Mouse (Mus musculus) layer of hippocampus, postnatal 36 days (tissue): ENCODE results near the gene Masp1. TPM values are rescaled to one million over a fixed set of nuclear protein-coding genes. Genes with fewer than 3 reads are reported as not detected.

Experiments
- DNase-seq, 2 experiments: peaks; one replicate each; pipeline ENCODE4 v3.0.0; 2022
- total RNA-seq, 2 experiments: library from RNA; stranded (reverse); gene quantifications; 2 replicates each; pipeline ENCODE4 v1.2.3; 2021

The Masp1 gene
- total RNA-seq, 2 experiments from 2014 or later, result 13.9 TPM

DNA sequence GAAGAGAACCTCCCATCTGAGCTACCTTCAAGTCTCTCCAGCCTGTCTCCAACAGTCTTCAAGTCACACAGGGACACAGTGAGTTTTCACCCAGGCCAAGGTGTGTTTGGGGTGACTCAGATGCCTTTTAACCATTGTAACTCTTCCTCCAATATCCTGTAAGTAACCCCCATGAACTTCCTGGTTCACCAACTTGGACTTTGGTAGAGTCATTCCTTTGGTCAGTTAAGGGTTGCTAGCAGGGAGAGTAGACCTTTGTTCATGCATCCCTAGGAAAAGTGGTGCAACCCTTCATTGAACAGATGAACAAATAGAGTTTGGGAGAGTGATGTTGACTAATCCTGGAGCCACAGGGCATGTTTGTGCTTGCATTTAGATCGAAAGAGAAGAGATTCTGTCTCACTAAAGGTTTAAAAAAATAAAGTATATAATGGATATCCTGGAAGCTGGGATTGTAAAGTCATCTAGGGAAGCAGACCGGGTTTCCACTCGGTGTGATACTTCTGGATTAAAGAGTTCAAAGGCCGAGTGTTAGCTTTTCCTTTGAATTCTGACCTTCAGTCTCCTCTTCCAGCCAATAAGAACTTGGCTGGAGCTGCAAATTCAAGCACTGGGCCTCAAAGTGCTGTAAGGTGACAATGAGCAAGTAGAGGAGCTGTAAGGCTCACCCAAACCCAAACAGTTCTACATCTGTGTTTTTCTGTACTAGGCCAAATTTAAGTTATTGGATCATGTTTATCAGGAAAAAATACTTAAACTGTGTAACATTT lies 9.3 kb downstream of the Masp1 start:
- no peak for DNase-seq

DNA sequence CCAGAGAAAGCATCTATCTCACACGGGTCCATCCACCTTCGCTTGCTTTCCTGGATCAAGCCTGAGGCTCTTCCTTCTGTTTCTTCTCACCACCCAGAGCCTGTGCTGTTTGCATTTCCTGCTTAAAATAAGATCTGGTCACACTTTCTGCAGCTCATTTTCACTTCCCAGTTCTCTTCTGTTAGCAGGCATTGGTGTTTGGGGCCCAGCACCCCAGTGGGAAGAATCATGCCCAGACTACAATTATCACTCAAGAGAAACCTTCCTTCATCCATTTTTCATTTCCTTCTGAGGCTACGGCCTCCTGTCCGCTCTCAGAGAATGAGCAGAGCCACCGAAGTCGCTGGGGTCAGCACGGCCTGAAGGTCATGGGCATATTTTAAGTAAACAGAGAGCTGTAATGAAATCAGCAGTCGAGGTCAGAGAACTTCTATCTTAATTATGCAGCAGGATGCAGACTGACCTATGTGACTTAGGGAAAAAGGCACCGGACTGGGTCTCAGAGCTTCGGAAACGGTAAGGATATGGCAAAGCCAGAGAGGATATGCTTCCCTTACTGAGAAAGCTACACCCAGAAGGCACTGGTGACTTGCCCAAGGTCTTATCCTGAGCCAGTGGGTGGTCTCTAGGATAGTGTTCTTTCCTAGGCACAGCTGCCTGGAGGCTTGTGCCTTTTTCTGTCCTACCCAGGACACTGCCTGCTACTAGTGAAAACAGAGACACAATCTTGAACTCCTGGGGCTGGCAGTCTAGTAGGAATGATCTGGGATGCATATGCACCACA lies 14.5 kb downstream of the Masp1 start:
- no peak for DNase-seq

DNA sequence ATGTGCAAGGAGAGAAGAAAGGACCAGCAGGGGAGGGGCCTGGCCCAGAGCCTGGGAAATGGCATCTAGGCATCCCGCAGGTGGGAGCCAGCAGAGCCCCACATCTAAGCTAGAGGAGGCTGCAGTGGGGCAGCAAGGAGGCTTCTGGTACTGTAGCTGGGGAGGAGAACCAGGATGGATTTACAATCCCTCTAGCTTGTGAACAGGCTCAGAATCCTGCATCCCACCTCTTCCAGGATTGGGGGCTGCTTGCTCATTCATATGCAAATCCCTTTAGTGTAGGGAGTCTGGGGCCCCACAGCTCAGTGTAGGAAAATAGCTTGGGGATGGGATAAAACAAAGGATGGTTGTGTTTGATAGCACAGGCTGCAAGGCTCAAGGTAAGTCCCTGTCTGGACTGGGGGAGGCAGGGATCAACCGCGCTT lies 16.3 kb downstream of the Masp1 start:
- no peak for DNase-seq

DNA sequence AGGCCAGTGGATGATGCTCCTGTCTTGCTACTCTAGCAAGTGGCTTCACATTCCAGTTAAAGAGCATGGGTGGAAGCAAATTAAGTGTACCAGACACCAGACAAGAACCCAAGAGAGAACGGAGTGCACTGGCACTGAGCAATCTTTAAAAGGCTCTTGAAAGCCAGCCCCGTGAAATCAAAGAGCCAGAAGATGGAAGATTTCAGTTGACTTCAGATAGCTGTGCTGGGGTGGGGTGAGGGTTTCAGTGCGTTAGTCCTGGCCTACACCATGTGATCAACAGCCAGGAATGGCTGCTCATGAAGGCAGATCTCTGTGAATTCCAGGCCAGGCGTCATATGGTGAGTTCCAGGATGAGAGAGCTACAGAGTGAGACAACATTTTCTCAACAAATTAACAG lies 17.3 kb downstream of the Masp1 start:
- DNase-seq, result no peak

DNA sequence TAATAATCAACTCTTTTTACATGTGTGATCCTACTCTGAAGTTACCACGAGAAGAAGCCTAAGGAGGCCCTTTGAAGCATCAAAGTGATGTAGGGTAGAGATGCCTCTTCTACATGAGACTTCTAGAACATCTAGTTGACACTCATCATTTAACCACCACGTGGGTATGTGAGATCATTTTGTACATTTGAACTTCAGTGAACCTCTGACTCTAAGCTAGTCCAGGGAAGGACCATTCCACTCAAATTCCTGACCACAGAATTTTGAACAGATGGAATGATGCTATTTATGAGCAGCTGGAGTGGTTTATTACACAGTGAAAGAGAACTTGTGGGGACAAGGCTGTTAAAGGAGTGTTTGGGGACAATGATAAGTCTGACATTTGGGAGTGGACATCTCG lies 18.1 kb downstream of the Masp1 start:
- no peak for DNase-seq

DNA sequence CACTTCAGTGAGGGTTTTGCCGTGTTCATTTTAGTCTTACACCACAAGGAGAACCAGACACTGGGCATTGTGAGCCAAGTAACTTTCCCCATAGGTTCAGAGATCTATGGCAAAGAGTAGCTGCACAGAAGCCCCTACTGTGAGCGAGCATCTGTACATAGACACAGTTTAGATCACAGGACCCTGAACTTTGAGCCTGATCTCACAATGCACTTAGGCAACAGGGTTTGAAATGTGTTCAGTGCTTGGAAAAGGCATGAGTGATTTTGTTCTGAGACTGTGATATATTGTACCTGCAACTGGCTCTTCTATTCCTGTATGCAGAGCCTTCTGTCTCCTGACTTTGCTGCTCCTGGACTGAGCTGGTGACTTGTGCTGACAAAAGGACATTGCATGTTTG lies 19.3 kb downstream of the Masp1 start:
- DNase-seq, result no peak

DNA sequence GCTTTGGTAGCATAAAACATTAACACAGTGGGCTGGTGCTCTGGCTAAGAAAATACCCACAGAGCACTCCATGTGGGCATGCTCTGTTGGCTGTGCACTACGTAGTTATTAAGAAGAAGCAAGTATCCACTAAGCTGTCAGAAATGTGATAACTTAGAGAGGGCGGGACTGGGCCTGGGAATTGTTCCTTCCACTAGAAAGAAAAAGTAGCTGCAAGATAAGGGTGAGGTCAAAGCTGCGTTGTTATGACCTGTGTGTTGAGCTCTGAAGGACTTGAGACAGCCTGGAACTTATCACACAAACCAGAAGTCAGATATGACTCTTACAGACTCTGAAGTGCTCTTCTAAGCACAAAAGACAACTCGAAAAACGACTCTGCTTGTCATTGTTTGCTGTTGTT lies 20.1 kb downstream of the Masp1 start:
- no peak for DNase-seq

DNA sequence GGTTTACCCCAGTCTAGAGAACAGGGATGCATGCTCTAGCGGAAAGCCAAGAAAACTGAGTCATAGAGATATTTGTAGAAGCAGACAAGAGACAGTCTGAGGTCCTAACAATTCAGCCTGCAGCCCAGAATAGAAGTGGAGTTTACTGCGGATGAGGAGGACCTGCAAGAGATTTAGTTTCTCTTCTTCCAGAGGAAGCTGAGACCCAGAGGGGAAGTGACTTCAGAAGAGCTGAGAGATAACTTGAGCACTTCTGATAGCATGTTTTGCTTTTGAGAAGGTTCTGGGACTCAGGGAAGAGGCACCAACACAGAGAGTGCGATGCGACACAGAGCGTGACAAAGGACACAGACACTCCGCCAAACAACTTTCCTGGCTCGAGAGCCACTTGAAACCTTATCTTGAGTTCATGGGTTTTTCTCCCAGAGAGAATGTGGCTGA lies 21.9 kb downstream of the Masp1 start:
- DNase-seq, result no peak

DNA sequence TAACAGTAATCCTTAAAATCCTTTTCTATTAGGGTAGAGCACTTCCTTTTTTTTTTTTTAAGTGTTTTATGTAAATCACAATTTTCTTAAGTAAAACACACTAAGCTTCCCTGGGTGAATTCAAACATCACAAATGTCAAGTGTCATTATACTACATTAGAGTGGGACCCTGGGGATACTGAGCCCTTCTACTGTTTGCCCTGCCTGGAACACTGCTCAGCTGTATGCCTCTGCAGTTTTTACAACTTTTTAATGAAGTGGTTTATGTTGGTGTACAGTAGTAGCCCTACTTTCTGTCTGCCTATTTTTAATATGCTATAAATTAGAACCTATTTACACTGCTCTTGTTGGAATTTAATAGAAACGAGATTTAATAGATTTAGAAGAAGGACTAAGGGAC lies 22.7 kb downstream of the Masp1 start:
- no peak for DNase-seq

DNA sequence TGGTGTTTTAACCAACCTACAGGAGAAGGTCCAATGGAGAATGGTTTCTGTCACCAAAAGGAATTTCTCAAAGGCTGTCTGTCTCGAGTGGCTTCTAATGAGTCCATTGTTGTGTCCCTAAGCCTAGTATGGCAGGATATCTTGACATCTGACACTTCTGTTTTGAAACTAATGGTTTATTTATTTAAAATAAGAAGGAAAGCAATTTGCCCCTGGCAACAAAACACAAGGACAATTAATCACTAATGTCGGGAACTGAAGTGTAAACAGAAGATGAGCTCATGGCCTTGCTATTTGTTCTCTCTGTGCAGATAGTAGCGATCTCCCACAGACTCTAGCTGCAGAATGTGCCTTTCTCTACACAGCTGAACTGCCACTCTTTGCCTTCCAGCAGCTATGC lies 23.2 kb downstream of the Masp1 start:
- no peak for DNase-seq

DNA sequence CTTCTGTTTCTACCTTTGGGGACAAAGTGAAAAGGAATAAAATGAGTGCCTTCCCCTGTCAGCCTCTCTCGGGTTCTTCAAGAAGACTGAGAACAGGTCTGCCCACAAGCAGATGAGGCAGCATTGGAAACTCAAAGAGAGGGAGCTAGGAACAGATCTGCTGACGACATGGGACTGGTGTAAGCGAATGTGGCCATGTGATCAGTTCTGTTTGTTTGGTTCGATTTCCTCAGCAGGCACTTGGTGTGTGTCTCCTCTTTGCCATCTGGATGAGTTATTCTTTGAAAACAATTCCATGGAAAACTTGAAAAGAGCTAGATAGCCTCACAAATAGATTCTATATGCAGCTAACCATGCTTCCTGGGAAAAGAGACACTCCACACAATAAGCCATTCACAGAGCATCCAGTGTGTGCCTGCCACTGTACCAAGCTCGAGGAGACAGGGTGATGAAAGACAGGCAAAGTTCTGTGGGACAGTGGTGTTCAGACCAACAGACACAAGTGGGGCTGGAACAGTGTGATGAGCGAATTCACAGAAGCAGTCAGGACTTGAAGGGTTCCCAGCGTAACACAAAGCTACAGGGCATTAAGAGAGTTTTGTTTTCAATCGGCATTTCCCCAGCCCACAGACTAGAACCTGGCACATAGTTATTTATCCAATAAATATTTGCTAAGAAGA lies 24.2 kb downstream of the Masp1 start:
- DNase-seq, result no peak

DNA sequence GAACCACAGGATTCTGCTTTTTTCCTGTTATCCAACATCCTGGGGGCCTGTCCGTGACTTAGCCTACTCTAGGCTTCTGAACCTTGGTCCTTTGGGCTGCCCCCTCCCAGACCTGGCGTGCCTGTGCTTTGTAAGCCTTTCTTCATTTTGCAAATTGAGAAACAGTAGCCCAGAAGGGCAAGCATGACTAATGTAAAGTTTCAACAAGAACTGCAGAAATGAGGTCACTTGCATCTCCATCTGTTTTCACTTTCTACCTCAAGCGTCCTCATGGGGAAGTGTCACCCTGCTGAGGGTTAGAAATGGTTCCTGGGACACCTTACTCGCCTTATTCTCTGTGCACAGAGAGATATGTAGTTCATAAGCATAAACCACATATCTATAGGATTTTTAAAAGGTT lies 27.8 kb downstream of the Masp1 start:
- DNase-seq, result no peak

DNA sequence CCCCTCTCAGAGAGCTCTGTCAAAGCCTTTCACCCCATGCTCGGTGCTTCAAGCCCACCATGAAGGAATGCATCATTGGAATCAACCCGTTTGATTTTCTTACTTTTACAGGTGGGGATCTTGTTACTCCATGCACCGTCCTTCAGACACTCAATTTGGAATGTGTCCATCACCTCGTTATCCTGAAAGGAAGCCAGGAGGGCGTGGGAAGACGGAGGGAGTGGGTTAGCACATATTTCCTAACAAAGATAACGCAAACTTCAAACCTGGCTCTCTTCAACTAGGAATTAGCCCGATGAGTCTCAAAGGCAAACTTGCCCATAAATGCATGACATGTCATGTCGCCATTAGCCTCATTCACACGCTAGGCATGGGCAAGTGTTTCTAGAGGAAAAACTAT lies 37.3 kb downstream of the Masp1 start:
- DNase-seq, result no peak

DNA sequence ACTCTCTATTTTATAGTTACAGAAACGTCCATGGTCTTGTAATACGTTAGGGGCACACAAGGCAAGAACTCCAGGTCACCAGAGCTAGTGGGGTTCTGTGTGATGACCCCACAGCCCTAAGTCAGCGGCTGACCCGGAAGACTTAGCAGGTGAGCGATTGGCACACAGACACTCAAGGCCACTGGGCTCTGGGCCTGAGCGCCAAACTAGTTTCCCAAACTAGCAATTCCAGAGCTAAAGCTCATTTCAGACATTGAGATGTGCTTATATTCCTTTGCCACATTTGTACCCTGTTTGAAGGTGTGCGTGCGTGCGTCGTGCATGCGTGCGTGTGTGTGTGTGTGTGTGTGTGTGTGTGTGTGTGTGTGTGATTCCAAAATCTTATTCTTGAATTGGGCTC lies 37.8 kb downstream of the Masp1 start:
- DNase-seq, result no peak

DNA sequence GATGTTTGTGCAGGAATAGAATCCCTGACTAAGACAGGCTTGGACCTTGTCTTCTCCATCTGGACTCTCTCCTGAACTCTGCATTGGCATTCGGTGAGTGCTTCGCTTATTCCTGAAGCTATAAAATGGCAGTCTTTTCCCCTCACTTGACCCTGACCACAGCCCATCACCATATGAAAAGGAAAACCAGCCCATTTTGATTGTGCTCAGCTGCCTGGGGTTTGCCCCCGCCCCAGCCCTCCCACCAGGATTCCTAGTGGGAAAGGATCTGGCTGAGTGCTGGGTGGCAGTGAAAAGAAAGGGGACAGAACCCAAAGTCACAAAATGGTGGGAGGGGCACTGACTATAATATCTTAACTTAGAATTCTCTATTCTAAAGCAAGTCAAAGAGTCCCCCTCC lies 38.4 kb downstream of the Masp1 start:
- DNase-seq, result no peak

DNA sequence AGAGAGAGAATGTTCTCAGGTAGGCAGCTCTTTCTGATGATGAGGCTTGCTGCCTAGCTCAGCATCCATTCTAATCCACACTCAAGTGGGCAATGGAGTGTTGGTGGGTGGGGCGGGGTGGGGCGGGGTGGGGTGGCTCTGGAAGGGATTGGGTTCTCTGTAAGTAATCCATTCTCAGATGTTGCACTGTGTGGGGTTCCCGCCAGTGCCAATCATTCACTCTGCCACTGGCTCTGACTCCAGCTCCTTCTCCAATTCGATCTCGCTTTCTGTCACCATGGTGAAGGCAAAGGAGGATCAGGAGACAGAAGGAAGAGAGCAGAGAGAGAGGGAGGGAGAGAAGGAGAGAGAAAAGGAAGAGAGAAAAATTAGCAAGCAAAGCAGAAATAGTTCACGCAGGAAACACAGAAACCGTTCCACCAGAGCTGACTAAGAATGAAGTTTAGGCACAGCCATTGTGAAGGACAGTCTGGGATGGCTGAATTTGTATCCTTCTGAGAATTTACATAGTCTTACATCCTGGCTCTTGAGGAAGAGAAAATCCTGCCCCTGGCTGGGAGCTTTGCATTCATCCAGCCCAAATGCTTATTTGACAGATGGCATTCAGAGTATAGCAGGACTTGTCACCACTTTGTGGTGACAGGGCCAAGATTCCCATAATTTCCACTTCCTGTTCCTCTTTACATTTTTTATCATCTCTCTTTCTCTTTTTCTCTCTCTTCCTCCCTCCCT lies 40.6 kb downstream of the Masp1 start:
- no peak for DNase-seq

DNA sequence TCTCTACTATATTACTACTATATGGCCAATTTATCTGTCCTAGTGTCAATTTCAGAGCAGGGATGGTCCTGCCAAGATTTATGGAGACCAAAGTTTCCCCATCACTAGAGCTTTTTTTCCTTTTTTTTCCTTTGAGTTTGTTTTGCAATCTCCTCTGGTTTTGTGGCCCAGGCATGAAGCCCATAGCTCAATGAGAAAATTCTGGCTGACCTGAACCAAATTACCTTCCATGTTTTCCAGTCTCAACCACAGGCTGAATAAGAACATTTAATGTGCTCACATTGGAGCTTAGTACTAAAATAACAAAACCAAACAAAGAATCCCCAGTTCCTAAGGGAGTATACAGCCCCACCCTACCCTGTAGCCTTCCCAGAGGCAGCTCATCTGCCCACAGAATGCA lies 44.0 kb downstream of the Masp1 start:
- DNase-seq, result no peak

DNA sequence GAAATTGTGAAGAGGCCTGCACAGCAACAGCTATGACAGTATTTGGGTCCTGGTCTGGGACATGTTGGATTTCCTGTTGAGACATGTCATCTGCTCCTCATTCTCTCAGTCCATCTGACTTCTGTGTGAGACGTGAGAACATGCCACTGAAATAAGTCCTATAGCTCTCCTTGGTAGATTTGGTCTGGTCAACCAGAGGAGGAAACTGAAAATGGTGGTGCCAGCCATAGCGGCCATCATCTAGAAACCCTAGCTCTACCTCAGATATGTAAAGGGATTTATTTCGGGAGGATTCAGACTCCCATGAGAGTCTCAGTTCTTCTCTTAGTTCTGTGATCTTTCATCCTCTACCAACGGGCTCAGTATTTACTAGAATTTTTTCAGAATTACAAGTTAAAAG lies 45.0 kb downstream of the Masp1 start:
- no peak for DNase-seq

DNA sequence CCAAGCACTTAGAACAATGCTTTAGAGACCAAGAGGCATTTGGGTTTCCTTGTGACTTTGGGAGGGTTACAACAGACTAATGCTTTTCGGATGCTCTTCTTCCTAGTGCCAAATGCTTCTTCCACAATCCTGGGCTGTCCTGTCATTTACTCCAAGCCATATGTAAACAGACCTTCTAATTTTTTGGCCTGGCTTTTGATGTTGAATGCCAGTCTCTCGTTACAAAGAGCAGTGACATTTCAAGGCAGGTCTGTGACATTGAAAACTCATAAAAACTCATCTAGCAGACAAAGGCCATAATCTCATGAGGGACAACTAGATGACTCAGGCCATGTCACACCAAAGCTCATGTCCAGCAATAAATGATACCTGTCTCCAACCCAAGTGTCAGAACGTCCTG lies 48.6 kb downstream of the Masp1 start:
- DNase-seq, result no peak

DNA sequence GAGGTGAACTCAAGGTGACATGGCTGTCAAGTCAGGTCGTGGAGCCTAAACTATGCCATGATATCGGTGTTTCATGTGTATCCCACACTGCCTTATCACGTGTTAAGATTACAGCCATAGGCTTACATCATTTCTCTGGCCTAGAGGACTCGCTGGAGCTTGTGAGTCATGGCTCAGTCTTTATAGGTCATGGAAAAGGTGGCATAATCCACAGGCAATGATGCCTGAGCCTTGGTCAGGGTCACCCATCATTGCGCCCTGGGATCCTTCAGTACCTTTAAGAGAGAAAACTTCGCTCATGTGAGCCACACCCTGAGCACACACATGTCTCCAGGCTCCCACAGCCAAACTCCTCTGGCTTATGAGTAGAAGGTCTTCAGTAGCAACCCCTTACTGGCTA lies 49.1 kb downstream of the Masp1 start:
- DNase-seq, result no peak

DNA sequence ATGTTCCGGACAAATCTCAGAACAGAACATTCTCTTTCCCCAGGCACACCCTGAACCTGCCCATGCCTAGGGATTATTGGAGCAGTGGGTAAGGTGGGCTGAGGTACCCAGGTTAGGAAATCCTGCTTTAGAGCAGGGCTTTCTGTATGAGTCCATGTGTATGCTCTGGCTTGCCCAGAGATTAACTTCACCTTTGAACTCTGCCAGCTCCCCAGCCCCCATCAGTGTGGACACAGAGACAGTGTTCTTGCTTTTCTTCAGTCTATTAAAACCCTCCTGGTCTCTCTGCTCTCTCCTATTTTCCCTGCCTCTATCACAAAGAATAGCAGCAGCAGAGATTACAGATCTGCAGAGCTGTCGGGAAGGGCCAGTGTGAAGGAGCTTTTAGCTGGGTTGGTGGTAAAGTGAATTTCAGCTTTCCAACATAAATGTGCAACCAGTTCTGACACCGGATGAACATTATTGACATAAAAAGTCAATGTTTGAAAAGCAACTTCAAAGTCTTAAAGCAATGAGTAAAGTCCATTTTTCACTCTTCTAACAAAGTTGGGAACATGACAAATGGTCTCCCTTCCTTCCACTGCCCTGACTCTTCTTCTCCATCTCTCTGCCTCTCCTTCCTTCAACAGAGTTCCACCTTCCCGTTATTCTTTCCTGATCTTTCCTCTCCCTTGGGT lies 56.8 kb downstream of the Masp1 start:
- DNase-seq, result no peak

DNA sequence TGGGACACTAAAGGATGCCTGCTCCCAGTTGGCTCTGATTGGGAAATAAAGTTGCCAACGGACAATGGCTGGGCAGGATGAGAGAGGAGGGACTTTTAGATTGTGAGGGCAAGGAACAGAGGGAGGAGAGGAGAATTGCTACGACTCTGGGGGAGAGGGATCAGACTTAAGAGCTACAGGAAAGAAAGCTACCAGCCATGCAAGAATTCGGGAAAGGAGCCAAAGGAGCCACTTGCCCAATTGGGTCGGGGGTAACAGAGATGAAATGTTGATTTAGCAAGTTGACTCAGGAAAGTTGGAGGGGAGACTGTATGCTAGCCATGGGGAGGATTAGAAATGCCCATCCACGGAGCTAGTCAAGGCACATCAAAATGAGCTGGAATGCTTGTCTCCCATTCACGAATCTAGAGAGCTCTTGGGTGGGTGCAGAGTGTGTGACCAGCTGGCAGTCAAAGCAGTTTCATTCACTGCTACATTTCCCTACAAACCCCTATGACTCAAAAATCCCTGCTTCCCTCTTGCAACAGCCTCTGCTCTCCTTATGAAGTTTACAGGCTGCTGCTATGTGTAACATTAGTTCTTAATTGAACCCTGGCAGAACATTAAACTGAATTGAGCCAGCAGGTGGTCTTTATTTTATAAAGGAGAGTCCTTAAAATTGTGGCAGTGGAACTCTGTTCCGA lies 61.6 kb downstream of the Masp1 start:
- DNase-seq, result no peak
